Comparison of ENCODE assay signal across 10 mouse cellular contexts in genomic region chr9:35123804-35124677, GRCm38 (mm10). TPM values are rescaled to one million over a fixed set of nuclear protein-coding genes. Genes with fewer than 3 reads are reported as not detected.
DNase-seq lines count a peak whose midpoint lies in the region; ATAC-seq and TF ChIP-seq lines count a peak whose summit lies in the region.
"Had no signal": no experiment of that assay in that cellular context is flagged by ENCODE, and none has a peak within 500 bp of the region (broad histone marks: within the 10 kb centered on the region; RNA-seq: fewer than 3 reads in every experiment).

No protein-coding gene starts in this region.

- H3K4me3 ChIP-seq in embryonic facial prominence, embryonic 13.5 days = no peak overlapping the region
- H3K4me3 ChIP-seq in embryonic facial prominence, embryonic 10.5 days = no peak overlapping the region
- no peak overlapping the region for H3K4me3 ChIP-seq in bone marrow macrophage, adult 2 months (ENCODE audit: insufficient read depth, low read length)
- H3K4me3 ChIP-seq in liver, embryonic 14.5 days (ENCODE audit: insufficient read depth in 1 of 2, low read depth in 2 of 2, low read length in 2 of 2) = no peak overlapping the region
- no peak overlapping the region for H3K4me3 ChIP-seq in spleen, adult 2 months (ENCODE audit: extremely low read depth, insufficient read depth, insufficient read length)
- H3K4me3 ChIP-seq: neural tube, embryonic 12.5 days had no signal

- H3K27me3 ChIP-seq in embryonic facial prominence, embryonic 13.5 days = no peaks in the 10 kb centered on the region
- H3K27me3 ChIP-seq in embryonic facial prominence, embryonic 10.5 days (replicated peaks; ENCODE audit: low read depth, poor library complexity, severe bottlenecking) = no peaks in the 10 kb centered on the region
- no peaks in the 10 kb centered on the region for H3K27me3 ChIP-seq in liver, embryonic 14.5 days (ENCODE audit: control insufficient read depth, insufficient read depth, low read length)
- H3K27me3 ChIP-seq in spleen, adult 2 months (ENCODE audit: control insufficient read depth, insufficient read depth, low read length) = no peaks in the 10 kb centered on the region
- H3K27me3 ChIP-seq: neural tube, embryonic 12.5 days had no signal

- no peak for TF ChIP-seq EP300 in liver, embryonic 14.5 days (IDR thresholded peaks at IDR 0.05; ENCODE audit: low read depth)

- TF ChIP-seq POLR2A in bone marrow macrophage, adult 2 months (IDR thresholded peaks at IDR 0.05; ENCODE audit: borderline replicate concordance, low read depth, low read length) = no peak
- TF ChIP-seq POLR2A in spleen, adult 2 months (IDR thresholded peaks at IDR 0.05; ENCODE audit: low read depth, low read length) = no peak

- H3K9me3 ChIP-seq in embryonic facial prominence, embryonic 13.5 days = no peaks in the 10 kb centered on the region
- H3K9me3 ChIP-seq in embryonic facial prominence, embryonic 10.5 days = no peaks in the 10 kb centered on the region
- no peaks in the 10 kb centered on the region for H3K9me3 ChIP-seq in liver, embryonic 14.5 days (ENCODE audit: control insufficient read depth, low read length)
- H3K9me3 ChIP-seq: neural tube, embryonic 12.5 days had no signal

- 0 out of 2 replicates have a peak overlapping the region, but pooled peaks have one; percentile 28 for H3K27ac ChIP-seq in embryonic facial prominence, embryonic 13.5 days
- no peak overlapping the region for H3K27ac ChIP-seq in embryonic facial prominence, embryonic 10.5 days (replicated peaks)
- peak overlapping the region; percentile 15; the same call in 1 of the 2 replicates for H3K27ac ChIP-seq in bone marrow macrophage, adult 2 months (ENCODE audit: insufficient read depth, low read depth, low read length)
- H3K27ac ChIP-seq in liver, embryonic 14.5 days = peak overlapping the region; percentile 98
- peak overlapping the region; percentile 90 for H3K27ac ChIP-seq in spleen, adult 2 months (ENCODE audit: insufficient read depth, low read length)
- H3K27ac ChIP-seq: neural tube, embryonic 12.5 days had no signal

- peaks cover 67% of the 10 kb centered on the region for H3K36me3 ChIP-seq in embryonic facial prominence, embryonic 13.5 days
- peaks cover 86% of the 10 kb centered on the region for H3K36me3 ChIP-seq in embryonic facial prominence, embryonic 10.5 days (replicated peaks)
- peaks cover 44% of the 10 kb centered on the region for H3K36me3 ChIP-seq in liver, embryonic 14.5 days (replicated peaks; ENCODE audit: control insufficient read depth, insufficient read depth, low read depth)
- peaks cover 1% of the 10 kb centered on the region for H3K36me3 ChIP-seq in spleen, adult 2 months (ENCODE audit: control insufficient read depth, insufficient read depth, low read length)

- H3K4me1 ChIP-seq in embryonic facial prominence, embryonic 13.5 days = peaks cover 8% of the 10 kb centered on the region; the same call in 1 of the 2 replicates
- H3K4me1 ChIP-seq in embryonic facial prominence, embryonic 10.5 days = no peaks in the 10 kb centered on the region; the same call in 1 of the 2 replicates
- H3K4me1 ChIP-seq in bone marrow macrophage, adult 2 months (ENCODE audit: control insufficient read depth, insufficient read depth, low read length) = peaks cover 14% of the 10 kb centered on the region
- H3K4me1 ChIP-seq in liver, embryonic 14.5 days (replicated peaks; ENCODE audit: control insufficient read depth in 2 of 2, insufficient read depth in 2 of 2, low read length in 1 of 2) = peaks cover 57 to 68% of the 10 kb centered on the region in 2 experiments
- H3K4me1 ChIP-seq in spleen, adult 2 months (ENCODE audit: control insufficient read depth, insufficient read depth, insufficient read length) = peaks cover 32% of the 10 kb centered on the region
- H3K4me1 ChIP-seq: neural tube, embryonic 12.5 days had no signal

- no peak for DNase-seq in embryonic facial prominence, embryonic 10.5 days (ENCODE audit: low spot score)
- peak in 2 of 3 experiments; percentile 46 to 77 for DNase-seq in liver, embryonic 14.5 days (ENCODE audit: low read depth in 3 of 3, low spot score in 3 of 3)
- peak in 1 of 2 experiments; percentile 30 for DNase-seq in spleen, adult 2 months (ENCODE audit: low read depth in 1 of 2, low spot score in 2 of 2)
- DNase-seq in neural tube, embryonic 10.5 days (ENCODE audit: extremely low spot score, low spot score) = no peak
- DNase-seq in cerebellum, postnatal 10 days = no peak
- no peak for DNase-seq in cerebellum, adult 8-10 months
- DNase-seq: kidney, adult 2 months had no signal

- H3K4me2 ChIP-seq in embryonic facial prominence, embryonic 13.5 days = no peak overlapping the region
- peak overlapping the region; percentile 74 for H3K4me2 ChIP-seq in liver, embryonic 14.5 days (ENCODE audit: low read depth)
- H3K4me2 ChIP-seq: neural tube, embryonic 12.5 days had no signal

- 81% methylated on average over 11 of the region's 11 CpGs for WGBS in embryonic facial prominence, embryonic 13.5 days
- 88% methylated on average over 11 of the region's 11 CpGs for WGBS in embryonic facial prominence, embryonic 10.5 days
- WGBS in liver, embryonic 14.5 days (ENCODE audit: insufficient replicate concordance) = 17% methylated on average over 11 of the region's 11 CpGs
- 14% methylated on average over 11 of the region's 11 CpGs for WGBS in spleen, adult 2 months

- no peak for ATAC-seq in embryonic facial prominence, embryonic 13.5 days (ENCODE audit: insufficient number of reproducible peaks, insufficient read depth, low FRiP score, low TSS enrichment, low read depth)
- ATAC-seq in liver, embryonic 14.5 days (ENCODE audit: insufficient read depth) = peak; percentile 59

- TF ChIP-seq CTCF in bone marrow macrophage, adult 2 months (IDR thresholded peaks at IDR 0.05; ENCODE audit: low read depth, low read length) = no peak
- no peak for TF ChIP-seq CTCF in liver, embryonic 14.5 days (IDR thresholded peaks at IDR 0.05; ENCODE audit: low read depth)
- no peak for TF ChIP-seq CTCF in spleen, adult 2 months (IDR thresholded peaks at IDR 0.05; ENCODE audit: extremely low read depth, insufficient read depth, insufficient read length, insufficient replicate concordance)

- no peak overlapping the region for H3K9ac ChIP-seq in embryonic facial prominence, embryonic 13.5 days
- H3K9ac ChIP-seq in liver, embryonic 14.5 days (replicated peaks) = peak overlapping the region; percentile 65
- H3K9ac ChIP-seq: neural tube, embryonic 12.5 days had no signal

RNA-seq across cellular contexts. Expression of gene St3gal4, which starts 5.0 kb away (rescaled TPM):
- polyA plus RNA-seq in embryonic facial prominence, embryonic 13.5 days (2015; fragmentation: Nextera tagmentation; extraction: Ambion mirVana) = 42.0 and 48.2 TPM in 2 replicates
- polyA plus RNA-seq in embryonic facial prominence, embryonic 10.5 days (2016; fragmentation: Nextera tagmentation; extraction: Ambion mirVana) = 18.2 and 18.7 TPM in 2 replicates
- polyA plus RNA-seq in bone marrow macrophage, adult 2 months (2012; ENCODE audit: insufficient read depth, insufficient read length, missing spikeins) = 36.0 and 37.0 TPM in 2 replicates
- 4.6 and 6.0 TPM in 2 replicates for polyA plus RNA-seq in liver, embryonic 14.5 days (2012; rRNA removed)
- 17.8 and 19.2 TPM in 2 replicates for polyA plus RNA-seq in liver, embryonic 14.5 days (2014; fragmentation: Nextera tagmentation; extraction: Ambion mirVana)
- 10.3 and 11.6 TPM in 2 replicates for polyA plus RNA-seq in spleen, adult 2 months (2012; rRNA removed)

RNA-seq across cellular contexts. Expression of gene Dcps, which starts 51.8 kb away (rescaled TPM):
- 76.2 and 82.1 TPM in 2 replicates for polyA plus RNA-seq in embryonic facial prominence, embryonic 13.5 days (2015; fragmentation: Nextera tagmentation; extraction: Ambion mirVana)
- polyA plus RNA-seq in embryonic facial prominence, embryonic 10.5 days (2016; fragmentation: Nextera tagmentation; extraction: Ambion mirVana) = 93.5 and 95.6 TPM in 2 replicates
- 23.4 and 24.3 TPM in 2 replicates for polyA plus RNA-seq in bone marrow macrophage, adult 2 months (2012; ENCODE audit: insufficient read depth, insufficient read length, missing spikeins)
- 36.5 and 38.6 TPM in 2 replicates for polyA plus RNA-seq in liver, embryonic 14.5 days (2012; rRNA removed)
- polyA plus RNA-seq in liver, embryonic 14.5 days (2014; fragmentation: Nextera tagmentation; extraction: Ambion mirVana) = 48.0 and 50.4 TPM in 2 replicates
- 27.0 and 36.0 TPM in 2 replicates for polyA plus RNA-seq in spleen, adult 2 months (2012; rRNA removed)

Comparison
In these comparisons a context has a peak if more than half of its experiments do, and no peak if none do; other contexts are left out.
1. DNase-seq: peak in liver, embryonic 14.5 days (2 of 3); none in embryonic facial prominence, embryonic 10.5 days (single experiment), neural tube, embryonic 10.5 days (single experiment), cerebellum, postnatal 10 days (0 of 2) and cerebellum, adult 8-10 months (single experiment).